Mouse (Mus musculus): Measurements from ENCODE around the gene Serpini1.
"Not testable (repeated sequence)": the region's sequence is repeated elsewhere in the genome, so short reads cannot be mapped to it uniquely, and the experiment has no call there.

Serpini1 gene

DNA sequence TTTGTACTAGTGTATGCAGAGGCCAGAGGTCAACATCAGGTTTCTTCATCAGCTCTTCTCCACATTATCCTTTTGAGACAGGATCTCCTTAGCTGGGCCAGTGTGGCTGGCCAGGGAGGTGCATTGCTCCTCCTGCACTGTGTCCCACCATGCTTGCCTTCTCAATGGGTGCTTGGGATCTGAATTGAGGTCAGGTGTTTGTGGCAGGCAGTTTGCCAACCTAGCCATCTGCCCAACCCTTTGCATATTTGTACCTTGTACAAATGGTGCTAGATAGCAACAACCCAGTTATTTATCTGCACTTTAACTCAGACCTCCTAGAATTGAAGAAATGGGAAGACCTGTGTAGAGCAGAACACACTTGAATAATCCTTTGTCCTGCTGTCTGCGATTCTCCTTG lies 78.3 kb downstream of the Serpini1 start:
- DNase-seq (ENCODE audit: low spot score in 2 of 2), result no peak

DNA sequence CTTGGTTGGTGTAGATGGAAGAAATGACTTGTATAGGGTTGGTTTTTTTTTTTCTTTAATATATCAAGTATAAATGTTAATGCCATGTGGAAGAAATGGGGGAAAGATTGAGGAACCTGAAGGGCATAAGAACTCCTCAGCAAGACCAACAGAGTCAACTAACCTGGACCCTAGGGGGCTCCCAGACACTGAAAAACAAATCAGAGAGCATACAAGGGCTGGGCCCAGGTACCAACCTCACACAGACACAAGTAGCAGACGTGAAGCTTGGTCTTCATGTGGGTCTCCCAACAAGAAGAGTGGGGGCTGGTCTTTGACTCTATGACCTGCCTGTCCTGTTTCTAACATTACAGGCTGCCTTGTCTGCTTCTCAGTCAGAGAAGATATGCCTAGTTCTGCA lies 82.2 kb downstream of the Serpini1 start:
- no peak for DNase-seq (ENCODE audit: low spot score in 2 of 2)

DNA sequence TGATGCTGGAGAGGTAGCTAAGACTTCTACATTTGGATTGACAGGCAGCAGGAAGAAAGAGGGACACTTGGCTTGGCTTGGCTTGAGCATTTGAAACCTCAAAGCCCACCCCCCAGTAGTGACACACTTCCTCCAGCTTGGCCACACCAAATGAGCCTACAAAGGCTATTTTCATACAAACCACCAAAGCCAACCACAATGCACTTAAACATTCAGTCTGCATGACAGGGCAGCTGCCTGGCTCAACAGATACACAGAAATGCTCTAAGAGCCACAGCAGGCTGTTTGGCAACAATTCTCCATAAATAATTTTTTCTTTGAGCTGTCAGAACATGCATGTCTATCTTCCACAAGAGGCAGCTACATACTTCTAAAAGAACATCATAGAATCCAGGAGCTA lies 90.2 kb downstream of the Serpini1 start:
- no peak for DNase-seq (ENCODE audit: low spot score in 2 of 2)

DNA sequence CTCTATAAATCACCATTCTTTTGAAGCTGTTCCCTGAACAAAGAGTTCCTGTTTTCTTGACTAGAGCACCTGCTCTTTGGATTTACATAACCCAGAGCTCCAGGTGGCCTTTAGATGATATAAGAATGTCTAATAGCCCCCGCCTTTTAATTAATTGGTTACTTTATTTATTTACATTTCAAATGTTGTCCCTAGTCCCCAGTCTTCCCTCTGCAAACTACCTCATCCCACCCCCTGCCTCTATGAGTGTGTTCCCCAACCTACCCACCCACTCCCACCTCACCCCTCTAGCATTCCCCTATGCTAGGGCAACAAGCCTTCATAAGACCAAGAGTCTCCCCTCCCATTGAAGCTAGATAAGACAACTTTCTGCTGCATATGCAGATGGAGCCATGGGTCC lies 90.9 kb downstream of the Serpini1 start:
- no peak for DNase-seq (ENCODE audit: low spot score in 2 of 2)

DNA sequence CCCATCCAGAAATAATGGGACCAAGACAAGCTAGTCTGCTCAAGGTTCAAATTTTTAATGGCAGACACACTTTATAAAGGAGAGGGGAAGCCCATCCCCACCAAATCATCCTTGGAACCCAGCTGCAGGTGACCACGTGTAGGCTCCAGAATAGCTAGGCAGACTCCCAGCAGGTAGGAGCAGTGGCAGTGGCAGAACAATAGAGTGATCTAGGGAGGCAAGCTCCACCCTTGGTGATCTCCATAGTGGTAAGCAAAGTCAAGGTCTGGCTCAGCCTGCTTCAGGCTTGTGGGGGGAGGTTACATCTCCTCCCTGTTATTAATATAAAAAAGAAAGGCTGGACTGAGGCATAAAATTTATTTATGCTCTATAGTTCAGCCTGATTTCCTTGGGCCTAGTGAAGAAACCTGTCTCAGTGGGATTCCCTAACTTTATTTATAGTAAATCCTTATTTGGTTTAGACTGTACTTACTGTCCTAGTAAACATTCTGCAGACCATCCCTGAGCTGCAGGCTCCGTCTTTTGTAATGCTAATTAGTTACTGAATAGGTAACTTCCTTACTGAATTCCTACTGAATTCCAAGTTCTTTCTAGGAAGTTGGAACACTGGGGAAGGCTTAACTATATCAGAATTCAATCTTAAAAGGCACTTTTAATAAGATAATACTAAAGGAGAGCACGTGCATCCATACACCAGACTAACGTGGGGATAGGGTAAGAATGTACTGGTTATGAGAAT lies 93.2 kb downstream of the Serpini1 start:
- not testable (repeated sequence) for DNase-seq (ENCODE audit: low spot score in 2 of 2)

DNA sequence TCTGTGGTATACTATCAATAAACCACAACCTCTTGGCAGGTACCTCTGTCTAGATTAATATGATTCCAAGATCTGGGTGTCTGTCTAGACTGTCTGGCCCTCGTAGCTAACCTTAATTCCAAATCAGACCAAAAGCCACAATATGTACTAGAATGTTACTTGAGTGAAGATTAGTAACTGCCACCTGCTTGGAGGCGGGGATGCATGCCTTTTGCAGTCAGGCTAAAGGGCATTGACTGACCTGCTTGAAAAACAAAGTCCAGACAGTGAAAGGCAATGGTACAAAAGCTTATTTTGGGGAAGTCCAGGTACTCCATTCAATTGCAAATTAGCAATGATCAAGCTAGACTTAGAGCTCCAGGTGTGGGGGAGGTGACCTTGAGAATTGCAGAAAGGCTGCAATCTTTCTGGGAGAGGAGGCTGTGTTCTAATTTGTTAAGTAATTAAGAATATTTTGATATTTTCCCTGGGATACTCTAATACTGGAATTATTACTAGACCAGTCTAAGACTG lies 94.3 kb downstream of the Serpini1 start:
- no peak for DNase-seq (ENCODE audit: low spot score in 2 of 2)

DNA sequence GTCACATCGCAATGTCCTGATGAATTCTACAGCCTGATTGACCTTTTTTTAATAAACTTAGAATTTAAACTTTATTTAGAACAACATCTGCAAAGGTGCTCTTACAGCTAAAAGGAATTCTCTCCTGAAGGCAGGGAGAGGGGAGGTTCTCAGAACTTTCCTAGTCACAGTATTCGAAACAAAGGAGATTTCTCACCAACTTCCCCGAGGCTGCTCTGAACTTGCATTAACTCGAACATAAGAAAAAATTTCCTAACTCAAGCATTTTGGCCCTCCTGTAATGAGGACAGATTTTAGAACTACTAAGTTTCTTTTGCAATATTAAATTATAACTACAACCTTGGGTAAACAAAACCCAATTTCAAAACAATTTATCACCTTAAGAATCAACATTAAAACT lies 96.6 kb downstream of the Serpini1 start:
- not testable (repeated sequence) for DNase-seq (ENCODE audit: low spot score in 2 of 2)

DNA sequence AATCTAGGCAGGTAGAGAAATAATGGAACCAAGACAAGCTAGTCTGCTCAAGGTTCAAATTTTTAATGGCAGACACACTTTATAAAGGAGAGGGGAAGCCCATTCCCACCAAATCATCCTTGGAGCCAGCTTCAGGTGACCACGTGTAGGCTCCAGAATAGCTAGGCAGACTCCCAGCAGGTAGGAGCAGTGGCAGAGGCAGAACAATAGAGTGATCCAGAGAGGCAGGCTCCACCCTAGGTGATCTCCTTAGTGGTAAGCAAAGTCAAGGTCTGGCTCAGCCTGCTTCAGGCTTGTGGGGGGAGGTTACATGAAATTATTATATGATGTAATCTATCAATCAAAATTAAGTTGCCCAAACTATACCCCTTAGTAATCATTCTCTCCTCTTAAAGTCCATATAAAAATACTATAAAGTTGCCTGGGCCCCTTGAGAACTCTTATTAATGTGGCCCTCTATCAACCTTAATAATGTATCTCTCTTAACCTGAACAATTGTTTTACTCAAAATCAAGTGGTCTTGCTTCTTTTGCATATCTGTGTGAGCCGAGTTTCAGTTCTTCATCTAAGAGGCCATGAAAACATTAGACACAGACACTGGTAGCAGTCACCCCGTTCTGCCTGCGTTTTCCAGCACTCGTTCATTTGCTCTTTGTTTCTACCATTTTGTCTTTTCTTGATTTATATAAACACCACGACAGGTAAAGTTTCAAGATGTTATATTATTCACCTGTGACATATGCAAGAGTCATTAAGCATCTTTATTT lies 98.4 kb downstream of the Serpini1 start:
- no peak for DNase-seq (ENCODE audit: low spot score in 2 of 2)

DNA sequence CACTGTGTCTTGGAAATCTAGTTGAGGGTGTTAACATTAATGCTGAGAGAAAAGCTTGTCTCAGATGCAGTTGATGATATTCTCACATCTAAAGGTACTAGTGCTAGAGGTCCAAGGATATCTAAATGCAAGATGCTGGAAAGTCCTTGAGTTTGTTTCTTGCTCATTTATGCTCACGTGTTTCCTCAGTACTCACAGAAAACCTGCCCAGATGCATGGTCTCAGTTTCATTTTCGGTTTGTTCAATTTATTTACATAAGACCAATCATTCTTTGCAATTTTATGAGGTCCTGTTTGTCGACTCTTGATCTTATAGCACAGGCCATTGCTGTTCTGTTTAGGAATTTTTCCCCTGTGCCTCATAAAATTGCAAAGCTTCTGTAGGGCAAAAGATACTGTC lies 109.6 kb downstream of the Serpini1 start:
- no peak for DNase-seq (ENCODE audit: low spot score in 2 of 2)

DNA sequence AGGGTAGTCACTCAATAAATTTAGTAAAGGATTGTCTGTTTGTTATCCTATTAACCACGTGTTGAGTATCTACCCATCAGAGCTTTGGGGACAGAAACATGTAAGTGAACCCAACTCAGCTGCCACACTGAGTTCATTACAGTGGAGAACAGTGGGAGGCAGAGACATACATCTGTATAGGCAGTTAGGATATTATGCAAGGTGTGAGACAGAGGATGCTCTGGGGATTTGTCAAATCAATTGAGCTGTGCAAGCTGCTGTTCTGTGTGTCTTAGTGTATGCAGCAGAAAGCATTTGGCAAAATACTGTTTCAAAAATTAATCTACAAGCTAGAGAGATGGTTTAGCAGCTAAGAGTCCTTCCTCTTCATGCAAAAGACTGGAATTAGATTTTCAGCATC lies 113.1 kb downstream of the Serpini1 start:
- DNase-seq (ENCODE audit: low spot score in 2 of 2), result no peak

DNA sequence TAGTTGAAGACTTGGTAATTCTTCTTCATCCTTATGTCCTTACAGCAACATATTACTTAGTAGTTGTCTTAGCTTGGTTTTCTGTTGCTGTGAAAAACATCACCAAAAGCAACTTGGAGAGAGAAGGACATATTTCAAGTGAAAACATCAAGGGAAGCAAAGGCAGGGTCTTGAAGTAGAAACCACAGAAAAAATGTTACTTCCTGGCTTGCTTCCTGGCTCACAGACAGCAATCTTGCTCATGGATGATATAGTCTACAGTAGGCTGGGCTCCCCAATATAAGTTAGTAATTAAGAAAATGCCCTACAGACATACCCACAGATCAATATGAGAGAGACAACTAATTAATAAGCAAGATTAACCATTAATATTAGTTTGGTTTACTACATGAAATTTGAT lies 125.5 kb downstream of the Serpini1 start:
- no peak for DNase-seq (ENCODE audit: low spot score in 2 of 2)

DNA sequence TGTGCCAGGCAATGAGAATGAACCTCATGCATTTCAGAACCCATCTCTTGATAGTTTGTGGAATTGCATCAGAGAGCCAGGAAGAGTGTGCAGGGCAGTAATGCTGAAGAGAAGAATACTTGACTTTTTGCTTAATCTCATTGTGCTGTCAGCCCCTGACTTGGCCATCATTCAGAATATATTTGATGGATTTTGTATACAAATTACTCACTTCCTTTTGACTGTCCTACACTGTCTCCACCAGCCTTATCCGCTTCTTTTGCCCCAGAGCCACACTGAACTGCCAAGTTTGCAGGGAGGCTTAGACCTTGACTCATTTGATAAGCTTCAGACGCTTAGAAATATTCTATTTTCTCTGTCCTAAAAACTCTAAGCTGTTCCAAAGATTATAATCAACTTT lies 129.4 kb downstream of the Serpini1 start:
- DNase-seq (ENCODE audit: low spot score in 2 of 2), result no peak

DNA sequence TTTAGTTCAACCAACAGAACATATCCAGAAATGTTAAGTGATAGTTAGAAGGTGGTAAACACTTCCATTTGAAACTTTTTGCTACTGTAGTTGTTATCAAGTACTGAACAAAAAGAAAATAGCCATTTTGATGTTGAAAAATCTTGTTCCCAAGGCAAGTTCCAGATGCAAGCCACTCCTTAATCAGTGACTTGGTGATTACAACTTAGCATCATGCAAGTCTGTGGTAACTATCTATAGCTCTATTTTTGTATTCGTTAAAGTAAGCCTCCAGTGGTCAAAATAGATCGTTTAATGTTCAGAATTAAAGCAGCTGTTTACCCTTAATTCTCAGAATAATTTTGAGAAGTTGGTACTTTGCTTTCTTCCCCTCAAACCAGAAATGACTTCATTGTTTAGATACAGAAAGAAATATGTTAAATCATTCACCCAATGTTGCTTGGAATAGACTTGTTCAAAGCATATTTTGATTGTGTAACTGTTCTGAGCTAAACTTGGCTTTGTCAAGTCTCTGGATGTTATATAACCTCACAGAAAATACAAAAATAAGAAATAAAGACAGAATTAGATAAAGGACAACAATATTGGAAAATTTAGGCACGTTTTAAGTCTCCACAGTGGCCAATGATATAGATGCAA lies 130.0 kb downstream of the Serpini1 start:
- peak in 1 of 2 experiments; percentile 55 for DNase-seq (ENCODE audit: low spot score in 2 of 2)

DNA sequence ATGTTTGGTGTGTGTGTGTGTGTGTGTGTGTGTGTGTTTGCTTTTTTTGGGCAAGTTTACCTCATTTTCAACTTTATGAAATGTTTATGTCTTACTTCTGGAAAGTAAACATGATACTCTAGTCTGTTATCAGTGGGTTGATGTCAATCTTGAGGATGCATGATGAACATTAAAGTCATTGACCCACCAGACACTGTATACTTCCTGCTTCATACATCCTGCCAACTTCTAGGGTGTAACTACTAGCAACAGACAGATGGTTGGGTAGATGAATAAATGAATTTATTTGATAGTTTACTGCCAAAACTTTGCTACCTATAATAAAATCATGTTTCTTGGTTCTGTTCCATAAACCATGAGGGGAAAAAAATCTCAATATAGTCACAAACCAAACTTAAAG lies 133.0 kb downstream of the Serpini1 start:
- DNase-seq (ENCODE audit: low spot score in 2 of 2), result no peak

DNA sequence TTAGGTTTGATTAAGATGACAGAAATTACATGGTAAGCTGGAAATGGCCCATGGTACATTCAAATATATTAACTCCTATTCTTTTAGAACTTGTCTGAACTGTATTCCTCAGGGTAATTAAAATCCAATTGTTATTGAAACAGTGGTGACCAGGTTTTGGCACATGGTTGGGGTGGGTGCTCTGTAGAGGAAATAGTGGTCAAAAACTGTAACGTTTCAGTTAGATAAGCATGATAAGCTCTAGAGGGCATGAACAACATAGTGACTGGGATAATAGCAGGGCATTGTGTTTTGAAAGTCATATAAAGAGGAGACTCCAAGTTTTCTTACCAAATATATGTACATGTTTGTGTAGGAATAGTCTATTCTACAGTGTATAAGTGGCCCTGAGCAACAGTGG lies 134.7 kb downstream of the Serpini1 start:
- DNase-seq (ENCODE audit: low spot score in 2 of 2), result no peak

Data from left cerebral cortex, adult 9 months (tissue).